Mouse (Mus musculus) erythroblast, embryonic 14.5 days (primary cell): ENCODE measurements around the gene Palmd.

Source experiments
- GATA1 ChIP-seq: IDR thresholded peaks from 2 replicates; pipeline ENCODE4 v1.6.1; 2012; ENCODE audit warnings: low read length, inconsistent platforms, mixed read lengths
- TAL1 ChIP-seq: IDR thresholded peaks from 3 replicates; pipeline ENCODE4 v1.6.1; 2012; ENCODE audit warnings: low read length, inconsistent platforms, mixed read lengths

- TF ChIP-seq TAL1 (no peak), GATA1 (no peak)
Measured at GRCm38 (mm10) chr3:116960414-116960813, 8.4 kb downstream of the Palmd start.
